Mouse (Mus musculus): Measurements from ENCODE around the gene Cir1.

Gene Cir1

GRCm38 (mm10) chr2:73312152-73313116 lies at the start of gene Cir1, which contains the start of gene Scrn3:
Cir1 (minus strand) TSS chr2:73312701.
Scrn3 (plus strand) TSS chr2:73312601.
- peak; percentile 98 for DNase-seq (ENCODE audit: low read depth, low spot score)

GRCm38 (mm10) chr2:73360536-73360935 lies 48.0 kb upstream of the Cir1 start:
- DNase-seq (ENCODE audit: low read depth, low spot score), result no peak

GRCm38 (mm10) chr2:73359941-73360340 lies 47.4 kb upstream of the Cir1 start:
- DNase-seq (ENCODE audit: low read depth, low spot score), result no peak

GRCm38 (mm10) chr2:73357004-73357403 lies 44.5 kb upstream of the Cir1 start:
- DNase-seq (ENCODE audit: low read depth, low spot score), result peak; percentile 10

GRCm38 (mm10) chr2:73351927-73352374 lies 39.5 kb upstream of the Cir1 start:
- DNase-seq (ENCODE audit: low read depth, low spot score), result peak; percentile 25

- DNase-seq (ENCODE audit: low read depth, low spot score), result peak; percentile 34
Measured at GRCm38 (mm10) chr2:73351496-73351895, 39.0 kb upstream of the Cir1 start.

- no peak for DNase-seq (ENCODE audit: low read depth, low spot score)
Measured at GRCm38 (mm10) chr2:73348221-73348620, 35.7 kb upstream of the Cir1 start.

GRCm38 (mm10) chr2:73347766-73348165 lies 35.3 kb upstream of the Cir1 start:
- DNase-seq (ENCODE audit: low read depth, low spot score), result no peak

- no peak for DNase-seq (ENCODE audit: low read depth, low spot score)
Measured at GRCm38 (mm10) chr2:73347136-73347535, 34.6 kb upstream of the Cir1 start.

GRCm38 (mm10) chr2:73346345-73347086 lies 34.0 kb upstream of the Cir1 start:
- DNase-seq (ENCODE audit: low read depth, low spot score), result no peak

- no peak for DNase-seq (ENCODE audit: low read depth, low spot score)
Measured at GRCm38 (mm10) chr2:73345204-73345603, 32.7 kb upstream of the Cir1 start.

- DNase-seq (ENCODE audit: low read depth, low spot score), result no peak
Measured at GRCm38 (mm10) chr2:73343701-73344100, 31.2 kb upstream of the Cir1 start.

- peak; percentile 12 for DNase-seq (ENCODE audit: low read depth, low spot score)
Measured at GRCm38 (mm10) chr2:73338415-73338814, 25.9 kb upstream of the Cir1 start.

- no peak for DNase-seq (ENCODE audit: low read depth, low spot score)
Measured at GRCm38 (mm10) chr2:73335949-73336348, 23.4 kb upstream of the Cir1 start.

GRCm38 (mm10) chr2:73325871-73326270 lies 13.4 kb upstream of the Cir1 start:
- DNase-seq (ENCODE audit: low read depth, low spot score), result no peak

- DNase-seq (ENCODE audit: low read depth, low spot score), result no peak
Measured at GRCm38 (mm10) chr2:73322991-73323390, 10.5 kb upstream of the Cir1 start.

- no peak for DNase-seq (ENCODE audit: low read depth, low spot score)
Measured at GRCm38 (mm10) chr2:73319218-73319617, 6.7 kb upstream of the Cir1 start.

- DNase-seq (ENCODE audit: low read depth, low spot score), result no peak
Measured at GRCm38 (mm10) chr2:73317426-73317825, 4.9 kb upstream of the Cir1 start.

GRCm38 (mm10) chr2:73314311-73314710 lies 1.8 kb upstream of the Cir1 start:
- no peak for DNase-seq (ENCODE audit: low read depth, low spot score)

GRCm38 (mm10) chr2:73313117-73313501 lies 608 bp upstream of the Cir1 start:
- DNase-seq (ENCODE audit: low read depth, low spot score), result peak; percentile 52

- DNase-seq (ENCODE audit: low read depth, low spot score), result no peak
Measured at GRCm38 (mm10) chr2:73306006-73306405, 6.5 kb downstream of the Cir1 start.

- no peak for DNase-seq (ENCODE audit: low read depth, low spot score)
Measured at GRCm38 (mm10) chr2:73304506-73304905, 8.0 kb downstream of the Cir1 start.
